Mouse (Mus musculus) thymus, adult 2 months (tissue): ENCODE results near the gene Dgkd. TPM values are rescaled to one million over a fixed set of nuclear protein-coding genes. Genes with fewer than 3 reads are reported as not detected.

Experiments used
- DNase-seq: peaks from one replicate; pipeline ENCODE4 v3.0.0; 2021
- H3K27ac ChIP-seq: fragments of 200-500 bp; 2 replicates; pipeline ENCODE4 v1.5.1; 2012; ENCODE audit warnings: low read length, control low read depth; ENCODE audit not compliant: control insufficient read depth, insufficient read depth
- H3K27me3 ChIP-seq: fragments of 200-500 bp; 2 replicates; pipeline ENCODE4 v1.6.1; 2012; ENCODE audit warnings: mild to moderate bottlenecking, low read length, moderate library complexity, mixed read lengths; ENCODE audit not compliant: control insufficient read depth, insufficient read depth
- H3K36me3 ChIP-seq: fragments of 200-500 bp; 2 replicates; pipeline ENCODE4 v1.6.1; 2012; ENCODE audit warnings: mild to moderate bottlenecking, low read length, moderate library complexity; ENCODE audit not compliant: control insufficient read depth, insufficient read depth
- H3K4me1 ChIP-seq: fragments of 200-500 bp; replicated peaks from 2 replicates; pipeline ENCODE4 v1.6.1; 2012; ENCODE audit warnings: low read length; ENCODE audit not compliant: control insufficient read depth, insufficient read depth
- H3K4me3 ChIP-seq: fragments of 200-500 bp; 2 replicates; pipeline ENCODE4 v1.5.1; 2012; ENCODE audit warnings: mild to moderate bottlenecking, low read length, control low read depth, moderate library complexity; ENCODE audit not compliant: control insufficient read depth, insufficient read depth
- CTCF ChIP-seq: fragments of 200-500 bp; IDR thresholded peaks from 2 replicates; pipeline ENCODE4 v1.5.1; 2012; ENCODE audit warnings: mild to moderate bottlenecking, control low read depth, low read length, moderate library complexity, borderline replicate concordance; ENCODE audit not compliant: control insufficient read depth, poor library complexity, insufficient read depth; ENCODE audit errors: extremely low read depth
- POLR2A ChIP-seq: fragments of 200-500 bp; IDR thresholded peaks from 2 replicates; pipeline ENCODE4 v1.6.1; 2012; ENCODE audit warnings: mild to moderate bottlenecking, low read length, control low read depth, moderate library complexity; ENCODE audit not compliant: control insufficient read depth, poor library complexity, insufficient read depth; ENCODE audit errors: extremely low read depth
- WGBS: fragments of 180-500 bp; shearing (Covaris S2); methylation state at CpG from one replicate; pipeline ENCODE4 v1.1.7; 2018; 5-methylcytosine and 5-hydroxymethylcytosine counted together
- polyA plus RNA-seq: library from polyadenylated mRNA; depleted of rRNA; stranded (reverse); fragments of >200 nt; gene quantifications from 2 replicates; pipeline ENCODE4 v1.2.3, GENCODE M21; 2012; rRNA removed

Gene Dgkd
- polyA plus RNA-seq, result 182 and 189 TPM in 2 replicates

DNA sequence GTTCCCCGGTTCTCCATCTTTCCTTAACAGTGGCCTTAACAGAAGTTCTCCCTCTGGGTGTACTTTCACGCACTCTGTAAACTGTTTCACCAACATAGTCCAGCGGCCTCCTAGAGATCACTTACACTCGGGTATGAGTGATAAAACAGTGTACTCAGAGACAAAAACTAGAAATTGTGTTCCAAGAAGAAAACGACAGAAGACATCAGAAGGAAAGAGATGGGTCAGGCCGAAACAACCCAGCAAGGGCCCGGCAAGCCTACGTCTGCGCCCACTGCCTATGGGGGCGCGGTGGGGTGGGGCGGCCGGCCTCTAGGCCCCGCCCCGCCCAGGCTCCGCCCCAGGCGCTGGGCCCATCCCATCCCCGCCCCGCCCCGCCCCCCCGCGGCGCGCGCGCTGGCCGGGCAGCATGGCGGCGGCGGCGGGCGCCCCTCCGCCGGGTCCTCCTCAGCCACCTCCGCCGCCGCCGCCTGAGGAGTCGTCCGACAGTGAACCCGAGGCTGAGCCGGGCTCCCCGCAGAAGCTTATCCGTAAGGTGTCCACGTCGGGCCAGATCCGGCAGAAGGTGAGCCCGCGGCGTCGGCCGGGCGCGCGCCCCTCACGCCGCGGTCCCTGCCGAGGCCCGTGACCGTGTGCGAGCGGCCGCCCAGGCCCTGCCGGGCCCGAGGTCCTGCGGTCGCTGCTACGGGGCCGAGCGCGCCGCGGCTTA lies at the start of gene Dgkd:
Gene Dgkd, plus strand, starts transcription at position 396 of the 709 bp plus-strand sequence.
- peak; percentile 71 for DNase-seq
- Histone ChIP-seq H3K4me1 (peaks cover 46% of the 10 kb centered on the region), H3K36me3 (no peaks in the 10 kb centered on the region), H3K4me3 (peak within 1 kb of the TSS; percentile 97), H3K27me3 (no peaks in the 10 kb centered on the region), H3K27ac (peak within 1 kb of the TSS; percentile 94)
- WGBS, result 2% methylated on average over 62 of the region's 74 CpGs
- no peak for TF ChIP-seq CTCF
- TF ChIP-seq POLR2A, result peak; percentile 93

- TF ChIP-seq CTCF (no peak), POLR2A (no peak)
- Histone ChIP-seq H3K36me3 (no peaks in the 10 kb centered on the region), H3K27me3 (no peaks in the 10 kb centered on the region), H3K27ac (no peak within 1 kb of the TSS), H3K4me1 (peaks cover 4% of the 10 kb centered on the region), H3K4me3 (no peak within 1 kb of the TSS)
- 95% methylated on average over 6 of the region's 6 CpGs for WGBS
- no peak for DNase-seq
These were observed 49.5 kb upstream of the Dgkd start, which contains the start of gene Sag for GRCm38 (mm10) chr1:87803576-87803975. Gene Sag, plus strand, starts transcription at chr1:87803680.

DNA sequence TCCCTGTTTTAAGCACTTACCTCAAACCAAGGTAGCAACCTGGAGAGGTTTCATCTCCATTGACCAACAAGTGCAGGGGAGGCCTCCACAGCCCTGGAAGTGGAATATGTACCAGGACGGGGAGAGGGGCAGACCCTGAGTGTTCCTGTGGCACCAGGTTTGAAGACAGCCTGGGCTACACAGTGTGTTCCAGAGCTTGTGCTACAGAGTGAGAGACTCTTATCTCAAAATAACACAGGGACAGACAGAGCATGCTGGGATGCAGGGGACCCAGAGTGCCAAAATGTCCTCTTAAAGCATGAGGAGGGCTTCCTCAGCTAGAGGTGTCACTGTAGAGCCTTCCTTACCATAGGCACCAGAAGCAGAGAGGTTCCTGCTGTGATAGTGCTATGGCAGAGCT lies 45.3 kb upstream of the Dgkd start:
- Histone ChIP-seq H3K27me3 (no peaks in the 10 kb centered on the region), H3K4me1 (peaks cover 9% of the 10 kb centered on the region), H3K27ac (no peak overlapping the region)

DNA sequence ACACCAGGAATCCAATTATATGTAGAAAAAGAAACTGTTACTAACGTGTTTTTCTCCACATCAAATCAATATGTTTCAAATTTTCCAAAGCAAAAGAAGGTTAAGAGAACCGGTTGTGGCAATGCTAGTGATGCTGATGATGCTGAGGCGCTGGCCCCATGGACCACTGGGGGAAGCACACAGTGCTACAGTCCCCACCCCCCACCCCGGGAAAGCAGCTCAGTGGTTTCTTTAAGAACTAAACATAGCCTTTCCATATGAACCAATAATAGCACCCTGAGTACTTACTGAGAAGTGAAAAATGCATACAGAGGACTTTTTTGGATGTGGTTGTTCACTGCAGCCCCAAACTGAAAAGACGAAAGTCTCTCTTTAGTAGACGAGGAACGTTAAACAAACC lies 41.7 kb upstream of the Dgkd start:
- WGBS, result 66% methylated on average over 7 of the region's 7 CpGs
- TF ChIP-seq POLR2A (no peak), CTCF (no peak)
- H3K27ac ChIP-seq, result no peak overlapping the region
- DNase-seq, result no peak
- no peaks in the 10 kb centered on the region for H3K27me3 ChIP-seq
- no peak overlapping the region for H3K4me3 ChIP-seq
- no peaks in the 10 kb centered on the region for H3K36me3 ChIP-seq
- H3K4me1 ChIP-seq, result peaks cover 22% of the 10 kb centered on the region

More for the DNA sequence above, 45.3 kb upstream of the Dgkd start:
- H3K4me3 ChIP-seq, result no peak overlapping the region
- 97% methylated on average over 1 of the region's 1 CpGs for WGBS
- no peak for TF ChIP-seq CTCF
- TF ChIP-seq POLR2A, result no peak
- DNase-seq, result no peak
- H3K36me3 ChIP-seq, result no peaks in the 10 kb centered on the region

- WGBS, result 95% methylated on average over 10 of the region's 10 CpGs
- Histone ChIP-seq H3K4me1 (peaks cover 20% of the 10 kb centered on the region), H3K4me3 (no peak overlapping the region), H3K27ac (no peak overlapping the region), H3K36me3 (no peaks in the 10 kb centered on the region), H3K27me3 (no peaks in the 10 kb centered on the region)
- TF ChIP-seq POLR2A, result no peak
- TF ChIP-seq CTCF, result no peak
- DNase-seq, result no peak
These were observed 41.0 kb upstream of the Dgkd start for GRCm38 (mm10) chr1:87812061-87812460.

DNA sequence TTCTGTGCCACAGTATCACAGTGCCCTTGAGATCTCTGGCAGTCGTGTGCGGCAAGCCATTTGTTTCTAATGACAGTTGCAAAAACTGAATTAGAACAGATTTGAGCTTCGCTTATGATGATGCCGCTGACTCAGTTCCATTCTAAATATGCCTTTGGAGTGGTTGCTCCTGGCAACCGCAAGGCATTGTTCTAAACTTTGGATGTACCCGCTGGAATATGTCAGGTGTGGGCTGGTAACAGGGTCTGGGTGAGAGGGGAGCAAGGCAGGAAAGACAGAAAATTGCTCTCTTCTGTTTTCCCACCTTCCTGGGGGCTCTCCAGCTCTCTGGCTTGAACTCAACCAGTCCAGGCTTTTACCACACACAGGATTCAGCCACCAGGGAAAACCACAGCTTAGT lies 39.9 kb upstream of the Dgkd start:
- Histone ChIP-seq H3K27ac (no peak overlapping the region), H3K4me1 (peaks cover 20% of the 10 kb centered on the region), H3K4me3 (no peak overlapping the region), H3K36me3 (no peaks in the 10 kb centered on the region), H3K27me3 (no peaks in the 10 kb centered on the region)
- no peak for TF ChIP-seq CTCF
- no peak for TF ChIP-seq POLR2A
- WGBS, result 96% methylated on average over 6 of the region's 6 CpGs
- no peak for DNase-seq
